Mouse (Mus musculus) hindlimb bud, embryonic 11.5 days (tissue): ENCODE results near the gene Akap6.
A peak's percentile ranks its signal among the peaks of the same experiment; 100 is the strongest.

ENCODE experiments used
- DNase-seq: peaks from one replicate; pipeline ENCODE4 v3.0.0-alpha.2; 2012; ENCODE audit warnings: low read depth, low spot score; ENCODE audit errors: extremely low spot score

Akap6 gene

GRCm38 (mm10) chr12:53028926-53029325 is 329.7 kb downstream of the Akap6 start:
- DNase-seq: no peak

GRCm38 (mm10) chr12:53029910-53030309 is 330.7 kb downstream of the Akap6 start:
- DNase-seq: no peak

GRCm38 (mm10) chr12:53032762-53033161 is 333.6 kb downstream of the Akap6 start:
- peak; percentile 31 for DNase-seq

- no peak for DNase-seq
Measured at GRCm38 (mm10) chr12:53033404-53033913, 334.3 kb downstream of the Akap6 start.

GRCm38 (mm10) chr12:53040634-53041033 is 341.5 kb downstream of the Akap6 start:
- no peak for DNase-seq

GRCm38 (mm10) chr12:53042739-53043138 is 343.6 kb downstream of the Akap6 start:
- DNase-seq: no peak

- DNase-seq: no peak
Measured at GRCm38 (mm10) chr12:53057606-53058005, 358.4 kb downstream of the Akap6 start.

- no peak for DNase-seq
Measured at GRCm38 (mm10) chr12:53060903-53061302, 361.7 kb downstream of the Akap6 start.

- DNase-seq: no peak
Measured at GRCm38 (mm10) chr12:53061466-53062124, 362.4 kb downstream of the Akap6 start.

- DNase-seq: no peak
Measured at GRCm38 (mm10) chr12:53063003-53063402, 363.8 kb downstream of the Akap6 start.

GRCm38 (mm10) chr12:53064241-53064760 is 365.1 kb downstream of the Akap6 start:
- no peak for DNase-seq

- no peak for DNase-seq
Measured at GRCm38 (mm10) chr12:53065031-53065785, 366.0 kb downstream of the Akap6 start.

- DNase-seq: no peak
Measured at GRCm38 (mm10) chr12:53066321-53066720, 367.1 kb downstream of the Akap6 start.

GRCm38 (mm10) chr12:53070907-53071306 is 371.7 kb downstream of the Akap6 start:
- DNase-seq: no peak

GRCm38 (mm10) chr12:53076595-53077400 is 377.6 kb downstream of the Akap6 start:
- no peak for DNase-seq

GRCm38 (mm10) chr12:53085789-53086188 is 386.6 kb downstream of the Akap6 start:
- DNase-seq: no peak

- DNase-seq: no peak
Measured at GRCm38 (mm10) chr12:53112276-53112675, 413.1 kb downstream of the Akap6 start.

GRCm38 (mm10) chr12:53119352-53119751 is 420.2 kb downstream of the Akap6 start:
- DNase-seq: no peak

- DNase-seq: no peak
Measured at GRCm38 (mm10) chr12:53124131-53124530, 424.9 kb downstream of the Akap6 start.

- DNase-seq: no peak
Measured at GRCm38 (mm10) chr12:53124696-53125095, 425.5 kb downstream of the Akap6 start.

- no peak for DNase-seq
Measured at GRCm38 (mm10) chr12:53125286-53125685, 426.1 kb downstream of the Akap6 start.
